Mouse (Mus musculus) intestine, embryonic 16.5 days (tissue): ENCODE measurements around the gene Egfr. TPM values are rescaled to one million over a fixed set of nuclear protein-coding genes. Genes with fewer than 3 reads are reported as not detected.

ENCODE experiments used
- ATAC-seq: fragments of 200-750 bp; cut with Nextera tagmentation; 2 replicates; pipeline ENCODE4 v1.8.0; 2017; ENCODE audit warnings: moderate TSS enrichment, moderate library complexity
- H3K27ac ChIP-seq: fragments of 300-500 bp; sonication (generic); 2 replicates; pipeline ENCODE4 v1.5.1; 2014; ENCODE audit warnings: mild to moderate bottlenecking, low read length
- H3K27me3 ChIP-seq: fragments of 300-500 bp; sonication (generic); replicated peaks from 2 replicates; pipeline ENCODE4 v1.6.1; 2014; ENCODE audit warnings: low read length, control low read depth, mixed read lengths; ENCODE audit not compliant: control insufficient read depth, insufficient read depth
- H3K36me3 ChIP-seq: fragments of 300-500 bp; sonication (generic); 2 replicates; pipeline ENCODE4 v1.6.1; 2014; ENCODE audit warnings: low read length, control low read depth; ENCODE audit not compliant: control insufficient read depth, insufficient read depth
- H3K4me1 ChIP-seq: fragments of 300-500 bp; sonication (generic); 2 replicates; pipeline ENCODE4 v1.6.1; 2014; ENCODE audit warnings: low read length, control low read depth, mixed read lengths; ENCODE audit not compliant: control insufficient read depth, insufficient read depth
- H3K4me2 ChIP-seq: fragments of 300-500 bp; sonication (generic); 2 replicates; pipeline ENCODE4 v1.6.1; 2014; ENCODE audit warnings: low read depth, low read length, control low read depth
- H3K4me3 ChIP-seq: fragments of 300-500 bp; sonication (generic); 2 replicates; pipeline ENCODE4 v1.5.1; 2014; ENCODE audit warnings: mild to moderate bottlenecking, low read length
- H3K9ac ChIP-seq: fragments of 300-500 bp; sonication (generic); 2 replicates; pipeline ENCODE4 v1.6.1; 2014; ENCODE audit warnings: low read depth, low read length
- H3K9me3 ChIP-seq: fragments of 300-500 bp; sonication (generic); 2 replicates; pipeline ENCODE4 v1.6.1; 2016; ENCODE audit warnings: low read length, control low read depth; ENCODE audit not compliant: control insufficient read depth
- WGBS: fragments of 180-500 bp; shearing (Covaris S2); extraction: QIAGEN DNeasy Blood & Tissue Kit; methylation state at CpG from one replicate; pipeline ENCODE4 v1.1.7; 2014; 5-methylcytosine and 5-hydroxymethylcytosine counted together
- polyA plus RNA-seq: library from polyadenylated mRNA; unstranded; fragments of >200 nt; fragmentation: Nextera tagmentation; extraction: Ambion mirVana; gene quantifications from 2 replicates; pipeline ENCODE4 v1.2.1, GENCODE M21; 2015

Gene Egfr
- polyA plus RNA-seq, 1 experiment from 2014 or later, result 9.5 TPM

GRCm38 (mm10) chr11:16868051-16868450, 116.0 kb downstream of the Egfr start:
- no peak for ATAC-seq
- WGBS, result 80% methylated on average over 6 of the region's 6 CpGs

GRCm38 (mm10) chr11:16869506-16869905, 117.5 kb downstream of the Egfr start:
- H3K36me3 ChIP-seq, result 0 out of 2 replicates have a peak, but pooled peaks cover 2% of the 10 kb centered on the region
- H3K4me2 ChIP-seq, result no peak overlapping the region
- H3K27ac ChIP-seq, result no peak overlapping the region
- no peak for ATAC-seq
- H3K9ac ChIP-seq, result no peak overlapping the region
- H3K27me3 ChIP-seq, result no peaks in the 10 kb centered on the region
- H3K4me3 ChIP-seq, result no peak overlapping the region
- no peaks in the 10 kb centered on the region for H3K9me3 ChIP-seq
- H3K4me1 ChIP-seq, result peaks cover 6% of the 10 kb centered on the region; the same call in 1 of the 2 replicates
- WGBS, result 64% methylated on average over 2 of the region's 2 CpGs

More at GRCm38 (mm10) chr11:16868051-16868450, 116.0 kb downstream of the Egfr start:
- Histone ChIP-seq H3K4me1 (peaks cover 6% of the 10 kb centered on the region; the same call in 1 of the 2 replicates), H3K27me3 (no peaks in the 10 kb centered on the region), H3K4me2 (no peak overlapping the region), H3K36me3 (0 out of 2 replicates have a peak, but pooled peaks cover 2% of the 10 kb centered on the region), H3K4me3 (no peak overlapping the region), H3K9me3 (no peaks in the 10 kb centered on the region), H3K9ac (no peak overlapping the region), H3K27ac (no peak overlapping the region)

GRCm38 (mm10) chr11:16871120-16871519, 119.1 kb downstream of the Egfr start:
- ATAC-seq, result peak; percentile 79
- Histone ChIP-seq H3K4me3 (no peak overlapping the region), H3K36me3 (0 out of 2 replicates have a peak, but pooled peaks cover 2% of the 10 kb centered on the region), H3K4me2 (no peak overlapping the region), H3K9me3 (no peaks in the 10 kb centered on the region), H3K27me3 (no peaks in the 10 kb centered on the region), H3K9ac (no peak overlapping the region), H3K27ac (no peak overlapping the region), H3K4me1 (no peaks in the 10 kb centered on the region)
- WGBS, result 64% methylated on average over 5 of the region's 5 CpGs

GRCm38 (mm10) chr11:16877676-16878378, 125.8 kb downstream of the Egfr start:
- H3K4me3 ChIP-seq, result no peak overlapping the region
- peak; percentile 63; the same call in 1 of the 2 replicates for ATAC-seq
- H3K27me3 ChIP-seq, result no peaks in the 10 kb centered on the region
- H3K4me2 ChIP-seq, result no peak overlapping the region
- H3K4me1 ChIP-seq, result no peaks in the 10 kb centered on the region
- no peak overlapping the region for H3K9ac ChIP-seq
- H3K27ac ChIP-seq, result no peak overlapping the region
- H3K36me3 ChIP-seq, result no peaks in the 10 kb centered on the region
- WGBS, result 44% methylated on average over 9 of the region's 9 CpGs
- H3K9me3 ChIP-seq, result no peaks in the 10 kb centered on the region

- ATAC-seq, result no peak
- H3K4me3 ChIP-seq, result no peak overlapping the region
- no peak overlapping the region for H3K27ac ChIP-seq
Observed at GRCm38 (mm10) chr11:16881932-16882331, 129.9 kb downstream of the Egfr start.

GRCm38 (mm10) chr11:16886152-16886551, 134.1 kb downstream of the Egfr start:
- Histone ChIP-seq H3K27ac (no peak overlapping the region), H3K36me3 (no peaks in the 10 kb centered on the region), H3K4me3 (no peak overlapping the region), H3K4me2 (no peak overlapping the region), H3K9me3 (no peaks in the 10 kb centered on the region), H3K4me1 (no peaks in the 10 kb centered on the region), H3K9ac (no peak overlapping the region), H3K27me3 (no peaks in the 10 kb centered on the region)
- no peak for ATAC-seq
- 64% methylated on average over 6 of the region's 6 CpGs for WGBS

More at GRCm38 (mm10) chr11:16881932-16882331, 129.9 kb downstream of the Egfr start:
- H3K36me3 ChIP-seq, result no peaks in the 10 kb centered on the region
- H3K4me1 ChIP-seq, result no peaks in the 10 kb centered on the region
- H3K4me2 ChIP-seq, result no peak overlapping the region
- H3K9ac ChIP-seq, result no peak overlapping the region
- H3K27me3 ChIP-seq, result no peaks in the 10 kb centered on the region
- WGBS, result 78% methylated on average over 4 of the region's 4 CpGs
- no peaks in the 10 kb centered on the region for H3K9me3 ChIP-seq

- Histone ChIP-seq H3K4me3 (no peak overlapping the region), H3K4me1 (no peaks in the 10 kb centered on the region), H3K27ac (no peak overlapping the region), H3K9me3 (no peaks in the 10 kb centered on the region), H3K27me3 (no peaks in the 10 kb centered on the region), H3K4me2 (no peak overlapping the region), H3K9ac (no peak overlapping the region), H3K36me3 (no peaks in the 10 kb centered on the region)
- ATAC-seq, result peak; percentile 71
Observed at GRCm38 (mm10) chr11:16888086-16888485, 136.1 kb downstream of the Egfr start.

GRCm38 (mm10) chr11:16895441-16896356, 143.7 kb downstream of the Egfr start:
- Histone ChIP-seq H3K36me3 (0 out of 2 replicates have a peak, but pooled peaks cover 3% of the 10 kb centered on the region), H3K9me3 (no peaks in the 10 kb centered on the region), H3K4me3 (no peak overlapping the region), H3K4me2 (no peak overlapping the region), H3K27ac (no peak overlapping the region), H3K4me1 (no peaks in the 10 kb centered on the region), H3K27me3 (no peaks in the 10 kb centered on the region), H3K9ac (no peak overlapping the region)
- 81% methylated on average over 13 of the region's 13 CpGs for WGBS
- no peak for ATAC-seq

GRCm38 (mm10) chr11:16897681-16898080, 145.7 kb downstream of the Egfr start:
- no peak overlapping the region for H3K9ac ChIP-seq
- 90% methylated on average over 2 of the region's 2 CpGs for WGBS
- no peak overlapping the region for H3K4me3 ChIP-seq
- peaks cover 14% of the 10 kb centered on the region for H3K4me1 ChIP-seq
- no peak overlapping the region for H3K4me2 ChIP-seq
- no peaks in the 10 kb centered on the region for H3K27me3 ChIP-seq
- ATAC-seq, result no peak
- H3K9me3 ChIP-seq, result no peaks in the 10 kb centered on the region
- H3K36me3 ChIP-seq, result 0 out of 2 replicates have a peak, but pooled peaks cover 3% of the 10 kb centered on the region
- H3K27ac ChIP-seq, result no peak overlapping the region
